Mouse (Mus musculus): ENCODE results near the gene Atl1.

Gene Atl1

DNA sequence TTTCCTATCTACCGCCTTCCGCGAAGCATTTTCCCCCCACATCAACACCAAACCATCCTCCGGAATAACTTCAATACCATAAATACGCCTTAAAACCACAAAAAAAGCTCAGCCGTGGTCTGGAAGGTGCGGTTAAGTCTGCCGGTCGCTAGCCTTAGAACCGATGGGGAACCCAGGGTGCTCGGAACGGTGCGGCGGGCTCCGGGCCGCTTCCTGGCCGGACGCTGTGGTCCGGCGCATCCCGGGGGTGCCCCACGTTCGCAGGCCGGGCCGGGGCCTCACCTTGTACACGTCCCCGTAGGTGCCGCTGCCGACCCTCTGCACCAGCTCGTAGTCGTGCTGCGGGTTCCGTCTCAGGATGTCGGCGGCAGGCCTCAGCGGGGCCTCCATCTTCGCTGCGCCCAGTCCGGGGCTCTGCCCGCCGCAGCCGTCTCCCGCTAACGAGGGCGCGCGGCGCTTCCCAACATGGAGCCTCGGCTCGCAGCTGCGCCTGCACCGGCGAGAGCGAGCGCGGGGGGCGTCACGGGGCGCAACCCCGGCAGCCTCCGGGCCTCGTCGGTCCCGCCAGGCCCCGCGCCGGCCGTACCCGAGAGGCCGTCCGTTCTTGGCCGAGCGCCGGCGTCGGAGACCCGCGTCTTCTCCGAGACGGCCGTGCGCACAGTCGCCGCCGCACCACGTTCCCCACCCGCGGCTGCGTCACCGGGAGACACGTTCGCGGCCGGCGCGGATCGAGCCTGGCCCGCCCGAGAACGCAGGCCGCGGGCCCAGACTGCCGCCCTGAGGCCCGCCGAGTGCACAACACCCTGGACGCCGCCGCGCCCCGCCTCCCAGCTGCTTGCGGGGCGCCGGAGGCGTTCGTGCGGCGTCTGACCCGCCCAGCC is at the start of gene Atl1, which contains the start of gene Map4k5:
Atl1 (plus strand) TSS at position 244 of the 881 bp plus-strand sequence.
Map4k5 (minus strand) TSS at position 830 of the 881 bp plus-strand sequence.
- DNase-seq: peak; percentile 85

DNA sequence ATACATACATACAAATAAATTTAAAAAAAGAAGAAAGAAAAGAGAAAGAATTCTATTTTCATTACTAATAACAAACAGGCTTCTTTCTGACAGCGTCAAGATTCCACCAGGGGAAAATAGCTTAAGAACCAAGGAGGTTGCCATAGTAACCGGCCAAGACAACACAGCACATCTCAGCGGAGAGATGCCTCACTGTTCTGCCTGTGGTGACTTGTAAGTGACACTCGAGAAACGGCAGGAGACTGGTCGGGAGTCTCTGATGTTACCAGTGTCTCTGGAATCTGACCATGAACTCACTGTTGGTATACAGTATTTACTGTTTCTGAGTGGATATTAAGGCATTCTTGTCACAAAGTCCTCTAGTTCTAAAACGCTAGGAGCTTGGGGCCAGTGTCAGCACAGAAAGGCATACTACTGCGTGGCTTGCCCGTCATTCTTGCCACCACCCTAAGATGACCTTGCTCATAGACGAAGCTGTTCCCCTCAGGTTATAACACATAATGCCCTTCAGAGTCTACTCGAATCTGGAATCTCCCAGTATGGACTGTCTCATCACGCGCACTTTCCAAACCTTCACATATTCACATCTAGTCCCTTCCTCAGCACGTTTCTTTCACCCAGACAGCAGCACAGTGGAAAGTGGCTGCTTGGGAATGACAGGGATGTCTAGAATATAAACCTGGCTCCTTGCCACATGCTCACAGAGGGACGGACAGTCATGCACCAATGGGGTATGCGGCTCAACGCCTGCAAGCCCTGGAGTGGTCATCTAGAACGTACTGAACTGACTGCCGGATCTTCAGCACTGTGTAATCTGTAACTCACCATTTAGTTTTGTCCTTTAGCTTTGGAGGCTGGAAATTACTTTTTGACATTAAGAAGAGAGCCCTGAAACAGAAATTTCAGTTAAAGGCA is 48.6 kb upstream of the Atl1 start:
- DNase-seq: no peak

DNA sequence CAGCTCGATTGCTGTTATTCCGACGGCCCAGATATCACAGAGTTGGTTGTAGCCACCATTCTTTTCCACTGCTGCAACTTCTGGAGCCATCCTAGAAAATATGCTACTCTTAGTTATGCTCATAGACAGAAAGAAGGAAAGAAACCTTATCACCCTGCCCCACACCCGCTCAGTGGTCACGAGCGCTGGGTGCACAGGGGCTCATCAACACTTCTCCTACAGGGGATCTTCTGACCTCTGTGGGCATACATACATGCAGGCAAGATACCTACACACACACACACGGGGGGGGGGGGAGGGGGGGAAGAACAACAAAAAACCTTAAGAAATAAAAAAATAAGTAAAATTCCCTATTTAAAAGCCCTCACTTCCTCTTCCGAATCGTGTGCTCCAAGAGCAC is 46.7 kb upstream of the Atl1 start:
- DNase-seq: no peak

DNA sequence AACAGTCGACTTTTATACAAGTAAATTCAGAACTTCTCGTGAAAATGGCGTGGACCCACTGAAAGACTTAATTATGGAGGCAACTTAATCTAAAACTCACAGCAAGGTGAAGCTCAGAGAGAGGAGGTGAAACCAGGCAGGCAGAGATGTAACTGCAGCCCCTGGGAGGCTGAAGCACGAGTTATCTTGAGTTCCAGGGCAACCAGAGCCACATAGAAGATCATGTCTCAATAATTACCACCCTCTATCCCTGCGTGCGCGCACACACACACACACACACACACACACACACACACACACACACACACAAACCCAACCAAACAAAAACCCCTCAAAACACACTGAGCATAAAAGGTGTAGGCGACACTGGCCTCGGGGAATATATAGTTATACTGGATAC is 45.9 kb upstream of the Atl1 start:
- DNase-seq: no peak

DNA sequence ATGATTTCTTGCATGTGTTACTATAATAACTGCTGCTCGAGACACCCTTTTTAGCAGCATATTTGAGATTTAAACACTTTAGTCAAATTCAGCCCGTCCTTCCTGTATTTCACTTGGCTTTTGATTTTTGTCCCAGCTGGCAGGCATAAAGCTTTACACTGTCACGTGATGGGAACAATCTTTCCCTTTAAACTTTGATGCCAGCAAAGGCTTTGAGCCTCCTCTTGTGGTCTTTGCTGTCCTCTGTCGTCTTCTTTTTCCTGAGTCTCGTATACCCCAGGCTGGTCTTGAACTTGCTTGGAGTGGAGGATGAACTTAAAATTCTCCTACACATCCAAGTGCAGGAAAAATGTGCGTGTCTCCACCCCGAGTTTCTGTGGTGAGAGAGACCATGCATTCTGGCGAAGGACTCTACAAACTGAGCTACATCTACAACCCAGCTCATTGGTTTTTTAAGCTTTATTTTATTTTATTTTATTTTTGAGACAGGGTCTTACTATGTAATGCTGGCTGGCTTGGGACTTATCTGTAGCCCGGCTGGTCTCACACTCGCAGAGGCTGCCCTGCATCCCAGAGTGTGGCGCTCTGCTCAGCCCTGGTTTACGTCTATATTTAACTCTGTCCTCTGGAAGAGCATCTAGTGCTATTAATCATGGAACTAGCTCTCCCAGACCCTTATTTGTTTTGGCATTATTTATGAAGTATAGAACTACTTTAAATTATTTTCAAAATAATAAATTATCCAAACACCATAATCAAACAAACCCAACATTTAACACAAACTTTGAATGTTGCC is 44.1 kb upstream of the Atl1 start:
- DNase-seq: no peak

DNA sequence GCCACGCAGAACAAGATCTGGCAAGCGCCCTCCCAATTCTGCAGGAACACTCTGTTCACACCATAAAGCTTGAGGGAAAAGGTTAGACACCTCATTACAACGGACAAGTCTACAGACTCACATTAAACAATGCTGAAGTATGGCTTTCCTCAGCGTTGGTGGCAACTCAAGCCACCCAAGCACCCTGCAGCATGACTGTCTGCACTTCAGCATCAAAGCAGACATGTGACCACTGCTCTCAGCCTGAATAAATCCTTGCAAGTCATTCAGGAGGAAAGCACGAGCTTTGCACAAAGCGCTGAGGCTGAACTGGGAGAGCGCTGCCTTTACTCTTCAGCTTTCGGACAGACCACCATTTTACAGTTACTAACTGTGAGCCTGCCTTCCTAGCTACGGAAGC is 40.1 kb upstream of the Atl1 start:
- no peak for DNase-seq

DNA sequence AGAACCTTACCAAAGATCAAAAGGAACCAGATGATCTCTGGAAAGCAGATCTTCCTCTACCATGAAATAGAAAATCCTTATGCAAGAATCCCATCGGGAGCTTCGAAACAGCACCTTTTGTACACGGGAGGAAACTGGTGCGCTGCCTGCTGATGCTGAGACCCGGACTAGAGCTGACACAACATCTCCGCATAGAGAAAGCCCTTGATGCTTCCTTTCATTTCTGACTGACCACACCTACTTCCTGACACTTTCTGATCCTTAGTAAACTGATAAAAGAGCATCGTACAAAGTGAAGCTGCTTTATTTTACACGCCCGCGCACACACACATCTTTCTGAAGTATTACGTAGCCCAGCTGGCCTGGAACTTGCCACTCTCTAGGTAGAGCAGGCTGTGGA is 39.0 kb upstream of the Atl1 start:
- no peak for DNase-seq

DNA sequence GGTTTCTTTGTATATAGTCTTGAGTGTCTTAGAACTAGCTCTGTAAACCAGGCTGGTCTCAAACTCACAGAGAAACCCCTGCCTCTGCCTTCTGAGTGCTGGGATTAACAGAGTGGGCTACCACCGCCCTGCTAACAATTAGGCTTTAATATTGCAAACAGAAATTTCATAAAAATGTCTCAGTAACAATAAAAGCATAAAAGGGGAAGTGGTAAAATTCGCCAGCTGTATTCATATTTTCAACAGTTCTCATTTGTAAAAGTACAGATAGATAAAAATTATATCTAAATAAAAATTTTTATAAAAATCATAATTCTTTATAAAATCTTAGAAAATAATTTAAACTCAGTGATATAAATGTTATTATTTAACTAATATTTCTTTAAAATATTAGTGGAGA is 38.5 kb upstream of the Atl1 start:
- no peak for DNase-seq

DNA sequence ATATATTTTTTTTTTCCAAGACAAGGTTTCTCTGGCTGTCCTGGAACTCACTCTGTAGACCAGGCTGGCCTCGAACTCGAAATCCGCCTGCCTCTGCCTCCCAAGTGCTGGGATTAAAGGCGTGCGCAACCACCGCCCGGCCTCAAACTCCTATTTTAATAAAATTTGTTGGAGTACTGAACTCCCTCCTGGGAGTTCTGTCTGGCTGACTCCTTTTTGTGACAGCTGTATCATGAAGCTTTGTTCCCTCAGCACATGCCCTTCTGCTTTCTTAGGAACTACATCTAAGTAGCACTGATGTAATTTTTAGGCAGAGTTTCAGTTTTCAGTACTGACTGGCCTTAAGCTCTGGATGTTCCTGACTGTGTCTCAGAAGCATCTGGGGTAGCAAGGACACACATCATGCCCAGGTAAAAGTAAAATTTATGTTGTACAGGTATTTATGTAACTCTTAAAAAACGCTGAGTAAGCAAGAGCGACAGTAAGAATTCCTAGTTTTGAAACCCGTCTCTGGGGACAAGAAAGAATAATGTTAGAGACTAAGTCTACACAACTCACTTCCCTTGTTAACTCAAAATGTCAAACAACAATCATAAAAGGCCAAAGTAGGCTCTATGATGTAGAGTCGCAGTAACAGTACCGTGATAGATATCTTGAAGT is 36.6 kb upstream of the Atl1 start:
- no peak for DNase-seq

DNA sequence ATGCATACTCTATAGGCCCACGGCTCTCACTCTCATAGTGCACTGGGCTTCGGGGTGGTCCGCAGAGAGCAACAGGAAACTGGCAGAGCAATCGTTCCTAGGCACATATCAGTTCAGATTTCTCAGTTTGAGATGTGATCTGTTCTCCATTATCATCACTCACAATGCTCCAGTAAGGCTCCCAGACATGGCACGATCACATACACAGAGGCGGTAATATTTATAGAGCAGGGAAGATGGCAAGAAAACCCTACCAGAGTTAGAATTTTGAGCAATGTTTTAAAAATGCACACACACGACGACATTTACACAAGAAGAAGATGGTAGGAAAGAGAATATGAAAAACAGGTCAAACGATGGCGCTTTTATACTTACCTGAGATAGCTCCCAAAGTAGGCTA is 36.0 kb upstream of the Atl1 start:
- no peak for DNase-seq

DNA sequence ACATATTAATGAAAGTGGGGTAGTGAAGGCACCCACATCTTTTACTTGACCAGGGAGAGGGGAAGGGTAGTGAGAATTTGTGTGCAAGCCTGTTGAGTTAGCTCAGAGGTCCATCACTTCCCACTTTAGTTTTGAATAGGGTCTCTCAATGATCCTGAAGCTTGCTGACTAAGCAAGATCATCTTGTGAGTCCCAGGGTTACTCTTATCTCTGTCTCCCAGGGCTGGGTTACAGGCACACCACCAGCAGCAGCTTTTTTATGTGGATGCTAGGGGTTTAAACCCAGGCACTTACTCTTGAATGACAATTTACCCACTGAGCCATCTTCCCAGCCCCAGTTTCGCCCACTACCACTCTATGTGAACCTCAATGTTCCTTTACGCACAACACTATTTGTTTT is 34.8 kb upstream of the Atl1 start:
- no peak for DNase-seq

DNA sequence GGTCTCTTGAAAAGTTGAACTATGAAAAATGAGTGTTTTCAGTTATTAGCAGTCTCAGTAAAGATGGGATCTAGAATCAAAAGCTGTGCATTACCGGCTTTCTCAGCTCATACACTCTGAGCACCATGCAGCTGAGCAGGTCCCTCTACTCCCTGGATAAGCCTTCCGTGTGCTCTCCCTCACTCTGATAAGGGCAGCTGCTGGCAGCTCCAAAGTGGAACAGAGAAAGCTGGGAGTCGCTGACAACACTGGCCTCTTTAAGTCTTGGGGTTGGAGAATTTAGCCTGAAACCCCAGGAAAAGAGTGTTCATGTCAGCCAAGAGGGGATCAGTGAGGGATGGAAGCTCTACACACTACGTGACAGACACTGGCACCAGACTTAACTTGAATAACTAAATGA is 33.6 kb upstream of the Atl1 start:
- DNase-seq: no peak

DNA sequence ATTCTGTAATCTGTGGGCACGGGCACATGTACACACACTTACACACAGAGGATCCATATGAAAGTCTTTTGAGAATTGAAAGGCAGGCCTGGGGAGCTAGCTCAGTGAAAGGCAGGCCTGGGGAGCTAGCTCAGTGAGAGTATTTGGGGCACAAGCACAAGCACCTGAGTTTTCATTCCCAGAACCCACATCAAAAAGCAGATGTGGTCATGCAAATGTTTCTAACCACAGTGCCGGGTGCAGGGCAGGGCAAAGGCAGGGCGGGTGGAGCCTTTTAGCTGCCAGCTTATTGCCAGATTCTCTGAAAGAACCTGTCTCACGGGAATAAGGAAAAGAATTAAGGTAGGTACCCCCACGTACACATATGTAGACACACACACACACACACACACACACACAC is 28.9 kb upstream of the Atl1 start:
- DNase-seq: no peak

DNA sequence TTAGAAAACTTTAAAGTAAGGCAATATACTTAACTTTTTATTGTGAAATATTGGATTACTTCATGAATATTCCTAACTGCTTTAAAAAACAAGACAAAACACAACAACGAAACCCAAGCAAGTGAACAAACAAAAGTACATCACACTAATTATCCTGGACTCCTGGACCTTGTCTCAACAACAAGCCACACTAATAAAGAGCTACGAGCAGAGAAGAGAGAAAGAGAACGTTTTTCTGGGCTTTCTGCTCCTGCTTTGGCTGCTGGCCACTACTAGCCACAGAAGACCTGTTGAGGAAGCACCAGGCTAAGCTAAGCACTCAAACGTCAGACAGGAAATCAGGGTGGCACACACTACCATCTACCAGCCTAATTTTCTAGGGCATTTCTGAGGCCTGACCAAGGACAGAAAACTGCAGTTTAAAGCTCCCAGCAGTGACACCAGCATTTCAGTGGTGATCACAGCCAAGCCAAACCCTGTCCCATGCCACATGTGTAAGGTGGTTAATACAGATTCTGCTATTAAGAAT is 28.2 kb upstream of the Atl1 start:
- DNase-seq: no peak

DNA sequence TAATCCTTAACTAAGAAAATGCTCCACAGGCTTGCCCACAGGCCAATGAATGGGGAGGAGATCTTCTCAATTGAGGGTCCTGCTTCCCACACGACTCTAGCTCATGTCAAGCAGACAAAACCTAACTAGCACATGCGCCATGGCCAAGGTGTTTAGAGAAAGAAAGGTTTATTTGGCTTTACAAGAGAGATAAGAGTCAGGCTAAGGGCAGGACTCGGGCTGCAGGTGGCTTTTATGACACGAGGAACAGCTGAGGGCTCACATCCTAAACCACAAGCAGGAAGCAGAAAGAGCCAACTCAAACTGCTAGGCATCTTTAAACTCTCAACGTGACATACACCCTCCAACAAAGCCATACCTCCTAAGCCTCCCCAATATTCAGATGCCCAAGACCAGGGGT is 25.1 kb upstream of the Atl1 start:
- DNase-seq: no peak

DNA sequence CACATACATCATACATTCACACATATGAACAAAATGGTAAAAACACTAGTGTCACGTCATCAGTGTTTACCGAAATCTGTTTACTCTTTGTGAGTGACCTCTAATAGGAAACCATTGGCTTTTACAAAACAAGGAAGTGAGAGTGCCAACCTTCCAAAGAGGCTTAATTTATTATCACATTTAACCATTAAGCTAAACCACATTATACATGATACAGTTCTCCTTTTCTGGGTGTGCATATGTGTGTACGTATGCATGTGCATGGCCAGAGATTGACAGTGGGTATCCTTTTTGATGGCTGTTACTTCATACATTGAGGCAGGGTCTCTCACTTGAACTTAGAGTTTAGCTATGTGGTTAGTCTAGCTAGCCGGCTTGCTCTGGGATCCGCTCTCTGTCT is 20.8 kb upstream of the Atl1 start:
- no peak for DNase-seq

DNA sequence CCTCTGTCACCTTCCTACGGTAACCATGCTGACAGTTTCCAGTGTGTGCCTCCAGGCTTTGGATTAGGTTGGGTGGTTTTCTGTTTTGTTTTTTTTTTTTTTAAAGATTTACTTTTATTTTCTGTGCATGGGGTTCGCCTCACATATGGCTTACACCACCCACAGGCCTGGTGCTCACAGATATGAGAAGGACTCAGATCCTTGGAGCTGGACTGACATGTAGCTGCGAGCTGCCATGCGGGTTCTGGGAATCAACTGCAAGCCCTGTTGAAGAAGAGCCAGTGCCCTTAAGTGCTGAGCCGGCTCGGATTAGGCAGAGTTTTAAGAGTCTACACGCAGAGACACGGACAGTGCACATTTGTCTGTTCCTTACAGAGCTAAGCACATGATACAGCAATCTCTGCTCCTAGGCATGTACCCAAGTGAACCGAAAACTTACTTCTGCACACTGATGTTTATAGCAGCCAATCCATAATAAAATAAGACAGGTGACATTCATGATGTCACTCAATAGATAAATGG is 14.5 kb upstream of the Atl1 start:
- DNase-seq: no peak

DNA sequence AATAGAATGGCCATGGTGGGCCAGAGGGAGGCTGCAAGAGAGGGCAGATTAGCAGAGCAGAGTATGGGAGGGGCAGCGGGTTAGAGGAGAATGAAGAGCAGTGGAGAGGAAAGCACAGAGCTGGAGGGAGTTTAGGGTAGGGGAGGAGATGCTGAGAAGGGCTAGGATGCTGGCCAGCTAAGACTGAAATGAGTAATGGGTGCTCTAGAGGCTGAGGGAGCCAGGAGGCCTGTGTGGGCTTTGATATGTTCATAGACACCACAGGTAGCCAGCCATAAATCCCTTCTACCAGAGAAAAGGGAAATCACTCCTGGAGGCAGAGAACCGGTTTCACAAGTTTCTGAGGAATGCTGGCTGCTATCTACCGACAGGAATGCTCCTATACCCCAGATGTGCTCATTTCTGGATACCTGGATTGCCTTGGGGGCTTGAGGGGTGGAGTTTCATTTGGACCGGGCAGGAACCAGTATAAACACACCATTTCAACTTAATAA is 13.2 kb upstream of the Atl1 start:
- DNase-seq: no peak

DNA sequence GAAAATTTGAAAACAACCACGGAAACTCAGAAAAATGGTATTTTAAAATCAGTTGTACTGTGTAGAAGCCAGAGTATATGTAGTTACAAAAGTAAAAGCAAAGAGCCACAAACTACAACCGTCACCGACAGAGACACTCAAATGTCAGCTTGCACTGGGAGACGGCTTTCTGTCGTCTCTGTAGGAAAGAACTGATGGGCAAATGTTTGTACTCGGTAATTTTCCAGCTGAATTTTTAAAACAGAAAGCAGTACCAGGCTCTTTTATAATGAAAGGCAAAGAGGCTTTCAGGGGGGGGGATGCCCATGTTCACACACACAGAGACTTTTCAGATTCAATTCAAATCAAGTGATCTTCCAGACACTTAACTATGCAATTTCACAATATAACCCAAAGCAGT is 12.7 kb upstream of the Atl1 start:
- DNase-seq: no peak

DNA sequence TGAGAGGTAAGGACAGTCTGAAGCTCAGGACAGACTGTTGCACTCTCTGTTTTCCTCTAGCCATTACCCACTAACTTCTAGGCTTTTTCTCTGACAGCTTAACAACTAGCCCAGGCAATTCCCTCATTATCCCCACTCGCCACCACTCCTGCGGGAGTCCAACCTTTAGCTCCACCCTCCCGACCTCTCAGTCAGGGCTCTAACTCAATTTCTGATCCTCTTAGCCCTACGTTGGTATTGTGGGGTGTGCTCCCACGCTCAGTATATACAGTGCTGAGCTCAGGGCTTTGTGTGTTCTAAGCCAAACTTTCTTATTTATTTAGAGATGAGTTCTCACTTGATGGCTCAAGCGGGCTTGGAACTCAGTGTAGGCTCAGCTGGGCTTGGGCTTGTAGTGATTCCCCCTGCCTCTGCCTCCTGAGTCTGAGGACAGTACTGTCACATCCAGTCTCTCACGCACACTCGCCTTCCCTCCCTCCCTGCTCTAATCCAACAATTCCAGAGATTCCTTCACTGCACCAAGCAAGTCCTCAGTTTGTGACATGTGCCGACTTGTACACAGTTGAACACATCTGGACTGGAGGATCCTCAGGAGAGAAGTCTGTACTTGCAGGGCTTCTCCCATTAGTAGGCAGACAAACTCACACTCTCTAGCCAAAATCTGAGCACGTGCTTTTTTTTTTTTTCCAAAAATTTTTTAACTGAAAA is 11.1 kb upstream of the Atl1 start:
- no peak for DNase-seq

DNA sequence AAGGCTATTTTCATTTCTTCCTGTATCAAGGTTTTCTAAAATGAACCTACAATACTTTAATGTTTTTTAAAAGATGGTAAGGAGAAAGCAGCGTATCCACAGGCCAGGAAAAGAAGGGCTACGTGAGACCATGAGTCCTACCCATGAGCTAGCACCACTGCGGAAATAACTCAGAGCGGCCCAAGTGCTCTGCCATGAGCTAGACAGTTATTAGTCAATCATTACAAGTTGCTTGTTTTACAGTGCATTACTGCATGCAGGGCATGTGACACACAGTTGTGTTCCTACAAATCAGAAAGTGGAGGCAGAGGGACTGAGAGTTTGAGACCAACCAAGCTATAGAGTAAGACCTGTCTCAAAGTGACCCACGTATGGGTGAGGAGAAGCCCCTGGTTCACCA is 8.4 kb upstream of the Atl1 start:
- no peak for DNase-seq
